Mouse (Mus musculus): ENCODE measurements around the gene Car6. TPM values are rescaled to one million over a fixed set of nuclear protein-coding genes. Genes with fewer than 3 reads are reported as not detected.
A peak's percentile ranks its signal among the peaks of the same experiment; 100 is the strongest.

Car6 gene
- total RNA-seq (2014; rRNA removed; ENCODE audit: low replicate concordance), result not detected in 2 replicates
- not detected in 2 replicates for polyA plus RNA-seq (2015; fragmentation: Nextera tagmentation; extraction: Ambion mirVana)

DNA sequence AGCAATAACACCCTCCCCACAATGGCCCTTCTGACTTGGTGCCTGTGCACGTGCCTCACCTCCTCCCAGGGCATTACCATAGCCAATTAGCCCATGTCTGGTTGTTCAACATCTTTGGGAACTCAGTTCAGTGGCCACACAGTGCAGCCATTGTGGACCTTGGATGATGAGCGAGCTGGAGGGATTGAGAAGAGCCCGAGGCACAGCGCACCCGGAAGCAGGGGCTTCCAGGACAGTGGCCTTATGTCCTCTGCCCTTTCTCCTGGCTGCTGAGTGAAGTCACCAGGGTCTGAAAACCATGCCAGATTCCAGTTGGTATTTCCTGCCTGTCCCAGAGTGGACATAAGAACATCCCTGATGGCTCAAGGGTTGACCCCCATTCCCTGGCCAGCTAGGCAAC lies at the start of gene Car6:
Car6 (minus strand) TSS at position 101 of the 400 bp plus-strand sequence.
- H3K27me3 ChIP-seq (ENCODE audit: control insufficient read depth, insufficient read depth, low read length), result no peaks in the 10 kb centered on the region
- H3K9ac ChIP-seq (replicated peaks; ENCODE audit: low read depth, low read length), result no peak within 1 kb of the TSS
- ATAC-seq (ENCODE audit: insufficient read depth, low read depth), result no peak
- H3K9me3 ChIP-seq (replicated peaks; ENCODE audit: control insufficient read depth, low read length), result no peaks in the 10 kb centered on the region
- H3K4me2 ChIP-seq (ENCODE audit: low read depth, low read length), result no peak within 1 kb of the TSS
- H3K4me3 ChIP-seq (ENCODE audit: low read depth, low read length), result no peak within 1 kb of the TSS
- no peaks in the 10 kb centered on the region for H3K4me1 ChIP-seq (ENCODE audit: control insufficient read depth, insufficient read depth)
- 71% methylated on average over 5 of the region's 5 CpGs for WGBS
- no peak for DNase-seq (ENCODE audit: low spot score)
- no peaks in the 10 kb centered on the region for H3K36me3 ChIP-seq (replicated peaks; ENCODE audit: control insufficient read depth, insufficient read depth, low read length)
- TF ChIP-seq CTCF (IDR thresholded peaks at IDR 0.05; ENCODE audit: low read depth) (no peak), EP300 (IDR thresholded peaks at IDR 0.05; ENCODE audit: low read depth) (no peak)
- no peak within 1 kb of the TSS for H3K27ac ChIP-seq (ENCODE audit: low read depth)

GRCm38 (mm10) chr4:150249731-150250270 lies 48.7 kb upstream of the Car6 start:
- H3K4me1 ChIP-seq (ENCODE audit: control insufficient read depth, insufficient read depth), result no peaks in the 10 kb centered on the region
- H3K36me3 ChIP-seq (replicated peaks; ENCODE audit: control insufficient read depth, insufficient read depth, low read length), result peaks cover 63% of the 10 kb centered on the region
- peak overlapping the region; percentile 44; the same call in 1 of the 2 replicates for H3K27ac ChIP-seq (ENCODE audit: low read depth)
- no peak overlapping the region for H3K4me2 ChIP-seq (ENCODE audit: low read depth, low read length)
- no peak for TF ChIP-seq EP300 (IDR thresholded peaks at IDR 0.05; ENCODE audit: low read depth)
- TF ChIP-seq CTCF (IDR thresholded peaks at IDR 0.05; ENCODE audit: low read depth), result no peak
- DNase-seq (ENCODE audit: low spot score), result no peak
- no peaks in the 10 kb centered on the region for H3K9me3 ChIP-seq (replicated peaks; ENCODE audit: control insufficient read depth, low read length)
- H3K4me3 ChIP-seq (ENCODE audit: low read depth, low read length), result no peak overlapping the region
- no peak overlapping the region for H3K9ac ChIP-seq (replicated peaks; ENCODE audit: low read depth, low read length)
- 50% methylated on average over 5 of the region's 5 CpGs for WGBS
- H3K27me3 ChIP-seq (ENCODE audit: control insufficient read depth, insufficient read depth, low read length), result no peaks in the 10 kb centered on the region
- no peak for ATAC-seq (ENCODE audit: insufficient read depth, low read depth)

DNA sequence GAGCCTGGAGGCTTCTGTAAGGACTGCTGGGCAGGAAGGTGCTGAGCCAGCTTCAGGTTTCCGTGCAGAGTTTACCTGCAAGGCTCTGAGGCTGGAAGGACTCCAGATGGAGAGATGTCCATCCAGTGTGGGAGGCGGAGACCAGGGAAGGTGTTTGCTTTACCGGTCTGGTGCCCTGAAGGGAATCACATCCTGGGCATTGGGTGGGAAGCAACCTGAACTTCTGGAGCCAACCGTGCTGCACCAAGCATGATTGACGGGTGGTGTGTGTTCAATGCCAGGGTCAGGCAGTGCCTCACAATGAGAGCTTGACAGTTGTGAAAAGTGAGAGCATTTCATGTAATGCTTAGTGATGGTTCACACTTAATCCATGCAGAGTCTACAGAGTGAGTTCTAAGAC lies 47.8 kb upstream of the Car6 start:
- Histone ChIP-seq H3K27ac (ENCODE audit: low read depth) (no peak overlapping the region), H3K9ac (replicated peaks; ENCODE audit: low read depth, low read length) (no peak overlapping the region), H3K36me3 (replicated peaks; ENCODE audit: control insufficient read depth, insufficient read depth, low read length) (peaks cover 72% of the 10 kb centered on the region), H3K4me2 (ENCODE audit: low read depth, low read length) (no peak overlapping the region), H3K4me3 (ENCODE audit: low read depth, low read length) (no peak overlapping the region), H3K9me3 (replicated peaks; ENCODE audit: control insufficient read depth, low read length) (no peaks in the 10 kb centered on the region), H3K27me3 (ENCODE audit: control insufficient read depth, insufficient read depth, low read length) (no peaks in the 10 kb centered on the region), H3K4me1 (ENCODE audit: control insufficient read depth, insufficient read depth) (no peaks in the 10 kb centered on the region)
- 80% methylated on average over 5 of the region's 5 CpGs for WGBS
- no peak for ATAC-seq (ENCODE audit: insufficient read depth, low read depth)
- TF ChIP-seq EP300 (IDR thresholded peaks at IDR 0.05; ENCODE audit: low read depth) (no peak), CTCF (IDR thresholded peaks at IDR 0.05; ENCODE audit: low read depth) (no peak)
- DNase-seq (ENCODE audit: low spot score), result no peak

DNA sequence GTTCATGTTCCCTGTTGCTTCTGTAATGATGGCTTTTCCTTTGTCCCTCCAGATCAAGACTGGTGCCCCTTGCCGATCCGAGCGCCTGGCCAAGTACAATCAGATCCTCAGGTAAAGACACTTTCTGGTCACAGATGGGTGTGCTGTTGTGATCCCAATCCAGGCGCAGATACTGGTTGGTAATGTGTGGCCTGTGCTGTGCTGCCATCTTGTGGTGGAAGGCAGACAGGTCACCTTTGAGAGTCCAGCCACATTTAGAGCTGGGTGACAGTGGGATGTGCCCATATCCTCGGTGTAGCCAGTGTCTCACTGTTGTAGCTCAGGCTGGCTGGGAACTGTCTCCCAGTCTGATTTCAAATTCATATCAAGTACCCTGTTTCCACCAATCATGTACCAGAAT lies 46.9 kb upstream of the Car6 start:
- DNase-seq (ENCODE audit: low spot score), result no peak
- no peak overlapping the region for H3K4me3 ChIP-seq (ENCODE audit: low read depth, low read length)
- H3K4me2 ChIP-seq (ENCODE audit: low read depth, low read length), result no peak overlapping the region
- 53% methylated on average over 5 of the region's 5 CpGs for WGBS
- H3K27ac ChIP-seq (ENCODE audit: low read depth), result no peak overlapping the region
- no peaks in the 10 kb centered on the region for H3K27me3 ChIP-seq (ENCODE audit: control insufficient read depth, insufficient read depth, low read length)
- 0 out of 2 replicates have a peak, but pooled peaks have one; percentile 36 for ATAC-seq (ENCODE audit: insufficient read depth, low read depth)
- H3K36me3 ChIP-seq (replicated peaks; ENCODE audit: control insufficient read depth, insufficient read depth, low read length), result peaks cover 80% of the 10 kb centered on the region
- no peak overlapping the region for H3K9ac ChIP-seq (replicated peaks; ENCODE audit: low read depth, low read length)
- TF ChIP-seq CTCF (IDR thresholded peaks at IDR 0.05; ENCODE audit: low read depth), result peak; percentile 95
- TF ChIP-seq EP300 (IDR thresholded peaks at IDR 0.05; ENCODE audit: low read depth), result no peak
- no peaks in the 10 kb centered on the region for H3K9me3 ChIP-seq (replicated peaks; ENCODE audit: control insufficient read depth, low read length)
- no peaks in the 10 kb centered on the region for H3K4me1 ChIP-seq (ENCODE audit: control insufficient read depth, insufficient read depth)

GRCm38 (mm10) chr4:150245876-150246275 lies 44.7 kb upstream of the Car6 start:
- no peak overlapping the region for H3K9ac ChIP-seq (replicated peaks; ENCODE audit: low read depth, low read length)
- 0 out of 2 replicates have a peak, but pooled peaks cover 6% of the 10 kb centered on the region for H3K4me1 ChIP-seq (ENCODE audit: control insufficient read depth, insufficient read depth)
- H3K9me3 ChIP-seq (replicated peaks; ENCODE audit: control insufficient read depth, low read length), result no peaks in the 10 kb centered on the region
- peak overlapping the region; percentile 61 for H3K27ac ChIP-seq (ENCODE audit: low read depth)
- peaks cover 93% of the 10 kb centered on the region for H3K36me3 ChIP-seq (replicated peaks; ENCODE audit: control insufficient read depth, insufficient read depth, low read length)
- no peak for TF ChIP-seq CTCF (IDR thresholded peaks at IDR 0.05; ENCODE audit: low read depth)
- no peak for TF ChIP-seq EP300 (IDR thresholded peaks at IDR 0.05; ENCODE audit: low read depth)
- no peak for DNase-seq (ENCODE audit: low spot score)
- 21% methylated on average over 2 of the region's 2 CpGs for WGBS
- ATAC-seq (ENCODE audit: insufficient read depth, low read depth), result peak; percentile 13; the same call in 1 of the 2 replicates
- H3K4me2 ChIP-seq (ENCODE audit: low read depth, low read length), result no peak overlapping the region
- H3K27me3 ChIP-seq (ENCODE audit: control insufficient read depth, insufficient read depth, low read length), result no peaks in the 10 kb centered on the region
- no peak overlapping the region for H3K4me3 ChIP-seq (ENCODE audit: low read depth, low read length)

DNA sequence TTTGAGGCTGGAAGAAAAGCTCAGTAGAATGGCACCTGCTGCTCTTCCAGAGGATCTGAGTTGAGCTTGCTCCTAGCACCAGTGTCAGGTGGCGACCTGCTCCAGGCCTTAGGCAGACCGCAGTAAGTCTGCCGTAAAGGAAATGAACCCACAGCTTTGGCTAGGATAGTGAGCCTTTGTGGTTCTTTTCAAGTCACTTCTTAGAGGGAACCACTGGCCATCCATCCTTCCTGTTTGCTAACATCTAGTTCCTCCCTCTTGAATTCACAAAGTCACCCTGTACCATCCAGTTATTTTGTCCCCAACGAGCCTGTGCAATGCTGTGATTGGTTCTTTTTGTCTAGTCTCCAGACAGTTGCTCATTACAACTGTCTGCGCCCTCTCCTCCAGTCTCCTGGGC lies 41.6 kb upstream of the Car6 start:
- no peak overlapping the region for H3K27ac ChIP-seq (ENCODE audit: low read depth)

More for the DNA sequence above, 41.6 kb upstream of the Car6 start:
- H3K9ac ChIP-seq (replicated peaks; ENCODE audit: low read depth, low read length), result 0 out of 2 replicates have a peak overlapping the region, but pooled peaks have one; percentile 21
- no peak for DNase-seq (ENCODE audit: low spot score)
- ATAC-seq (ENCODE audit: insufficient read depth, low read depth), result no peak
- peaks cover 30% of the 10 kb centered on the region for H3K4me1 ChIP-seq (ENCODE audit: control insufficient read depth, insufficient read depth)
- H3K27me3 ChIP-seq (ENCODE audit: control insufficient read depth, insufficient read depth, low read length), result no peaks in the 10 kb centered on the region
- H3K4me3 ChIP-seq (ENCODE audit: low read depth, low read length), result no peak overlapping the region
- no peaks in the 10 kb centered on the region for H3K9me3 ChIP-seq (replicated peaks; ENCODE audit: control insufficient read depth, low read length)
- TF ChIP-seq EP300 (IDR thresholded peaks at IDR 0.05; ENCODE audit: low read depth) (no peak), CTCF (IDR thresholded peaks at IDR 0.05; ENCODE audit: low read depth) (no peak)
- WGBS, result 61% methylated on average over 5 of the region's 5 CpGs
- no peak overlapping the region for H3K4me2 ChIP-seq (ENCODE audit: low read depth, low read length)
- H3K36me3 ChIP-seq (replicated peaks; ENCODE audit: control insufficient read depth, insufficient read depth, low read length), result peaks cover 81% of the 10 kb centered on the region
